Mouse (Mus musculus) brown adipose tissue, adult 24 weeks (tissue): ENCODE measurements at regions not wholly inside any gene's neighbourhood (a gene's known extent, or its start where the extent isn't known, plus 50 kb on each side); places are given as distances from the start of the nearest gene placed in this dataset.

Experiments used
- H3K27ac ChIP-seq: fragments of 200-500 bp; replicated peaks from 2 replicates; pipeline ENCODE4 v1.5.1; 2012; ENCODE audit warnings: low read depth, mild to moderate bottlenecking, low read length
- H3K4me1 ChIP-seq: fragments of 200-500 bp; 2 replicates; pipeline ENCODE4 v1.6.1; 2012; ENCODE audit warnings: low read length, mixed read lengths; ENCODE audit not compliant: control insufficient read depth, insufficient read depth, insufficient read length
- H3K4me3 ChIP-seq: fragments of 200-500 bp; 2 replicates; pipeline ENCODE4 v1.5.1; 2012; ENCODE audit warnings: low read depth, mild to moderate bottlenecking, low read length, moderate library complexity; ENCODE audit not compliant: insufficient read depth

GRCm38 (mm10) chr3:144352559-144352958 is 147.5 kb upstream of the Lmo4 start:
- Histone ChIP-seq H3K27ac (peak overlapping the region; percentile 32; the same call in 1 of the 2 replicates), H3K4me3 (no peak overlapping the region), H3K4me1 (peaks cover 8% of the 10 kb centered on the region; the same call in 1 of the 2 replicates)

- H3K4me3 ChIP-seq, result no peak overlapping the region
- H3K27ac ChIP-seq, result no peak overlapping the region
- 0 out of 2 replicates have a peak, but pooled peaks cover 2% of the 10 kb centered on the region for H3K4me1 ChIP-seq
Observed at GRCm38 (mm10) chr3:144348431-144348830, 143.4 kb upstream of the Lmo4 start.

GRCm38 (mm10) chr3:144335237-144335636 is 130.2 kb upstream of the Lmo4 start:
- no peak overlapping the region for H3K27ac ChIP-seq
- H3K4me1 ChIP-seq, result no peaks in the 10 kb centered on the region
- no peak overlapping the region for H3K4me3 ChIP-seq

- Histone ChIP-seq H3K4me3 (no peak overlapping the region), H3K4me1 (no peaks in the 10 kb centered on the region), H3K27ac (no peak overlapping the region)
Observed at GRCm38 (mm10) chr3:144334201-144334600, 129.2 kb upstream of the Lmo4 start.

GRCm38 (mm10) chr3:144332353-144332752 is 127.3 kb upstream of the Lmo4 start:
- no peak overlapping the region for H3K4me3 ChIP-seq
- H3K4me1 ChIP-seq, result no peaks in the 10 kb centered on the region
- no peak overlapping the region for H3K27ac ChIP-seq

- Histone ChIP-seq H3K27ac (no peak overlapping the region), H3K4me3 (no peak overlapping the region), H3K4me1 (no peaks in the 10 kb centered on the region)
Observed at GRCm38 (mm10) chr3:144329117-144329516, 124.1 kb upstream of the Lmo4 start.

GRCm38 (mm10) chr3:144327235-144327760 is 122.3 kb upstream of the Lmo4 start:
- H3K4me1 ChIP-seq, result no peaks in the 10 kb centered on the region
- no peak overlapping the region for H3K27ac ChIP-seq
- H3K4me3 ChIP-seq, result no peak overlapping the region

- H3K4me1 ChIP-seq, result no peaks in the 10 kb centered on the region
- H3K27ac ChIP-seq, result no peak overlapping the region
- no peak overlapping the region for H3K4me3 ChIP-seq
Observed at GRCm38 (mm10) chr3:144324974-144325373, 120.0 kb upstream of the Lmo4 start.

- Histone ChIP-seq H3K4me1 (no peaks in the 10 kb centered on the region), H3K27ac (no peak overlapping the region), H3K4me3 (no peak overlapping the region)
Observed at GRCm38 (mm10) chr3:144323524-144323923, 118.5 kb upstream of the Lmo4 start.

- H3K4me1 ChIP-seq, result no peaks in the 10 kb centered on the region
- no peak overlapping the region for H3K4me3 ChIP-seq
- no peak overlapping the region for H3K27ac ChIP-seq
Observed at GRCm38 (mm10) chr3:144319468-144320205, 114.6 kb upstream of the Lmo4 start.

GRCm38 (mm10) chr3:144318761-144319467 is 113.9 kb upstream of the Lmo4 start:
- no peak overlapping the region for H3K27ac ChIP-seq
- no peak overlapping the region for H3K4me3 ChIP-seq
- no peaks in the 10 kb centered on the region for H3K4me1 ChIP-seq

- Histone ChIP-seq H3K27ac (no peak overlapping the region), H3K4me1 (no peaks in the 10 kb centered on the region; the same call in 1 of the 2 replicates), H3K4me3 (no peak overlapping the region)
Observed at GRCm38 (mm10) chr3:144310748-144311147, 105.7 kb upstream of the Lmo4 start.

- H3K4me1 ChIP-seq, result no peaks in the 10 kb centered on the region; the same call in 1 of the 2 replicates
- H3K4me3 ChIP-seq, result no peak overlapping the region
- no peak overlapping the region for H3K27ac ChIP-seq
Observed at GRCm38 (mm10) chr3:144308616-144309015, 103.6 kb upstream of the Lmo4 start.

GRCm38 (mm10) chr3:144307557-144307956 is 102.5 kb upstream of the Lmo4 start:
- Histone ChIP-seq H3K4me1 (no peaks in the 10 kb centered on the region; the same call in 1 of the 2 replicates), H3K4me3 (no peak overlapping the region), H3K27ac (no peak overlapping the region)

- no peaks in the 10 kb centered on the region; the same call in 1 of the 2 replicates for H3K4me1 ChIP-seq
- no peak overlapping the region for H3K27ac ChIP-seq
- no peak overlapping the region for H3K4me3 ChIP-seq
Observed at GRCm38 (mm10) chr3:144305456-144305855, 100.4 kb upstream of the Lmo4 start.
